Mouse (Mus musculus): Measurements from ENCODE around the gene Ubqlnl. TPM values are rescaled to one million over a fixed set of nuclear protein-coding genes. Genes with fewer than 3 reads are reported as not detected.
A peak's percentile ranks its signal among the peaks of the same experiment; 100 is the strongest.

The Ubqlnl gene
- polyA plus RNA-seq (2015; fragmentation: Nextera tagmentation; extraction: Ambion mirVana), result not detected in 2 replicates

GRCm38 (mm10) chr7:104150456-104150855 lies at the start of gene Ubqlnl:
Gene Ubqlnl, minus strand, starts transcription at chr7:104150556.
- Histone ChIP-seq H3K9me3 (ENCODE audit: control insufficient read depth, low read length) (no peaks in the 10 kb centered on the region), H3K4me2 (replicated peaks; ENCODE audit: low read depth) (no peak within 1 kb of the TSS), H3K27me3 (ENCODE audit: control insufficient read depth, insufficient read depth, low read length) (no peaks in the 10 kb centered on the region), H3K4me3 (ENCODE audit: low read depth, low read length) (no peak within 1 kb of the TSS), H3K9ac (ENCODE audit: low read length) (no peak within 1 kb of the TSS), H3K27ac (replicated peaks) (no peak within 1 kb of the TSS), H3K4me1 (replicated peaks; ENCODE audit: control insufficient read depth, insufficient read depth) (no peaks in the 10 kb centered on the region), H3K36me3 (ENCODE audit: control insufficient read depth, insufficient read depth, low read length) (no peaks in the 10 kb centered on the region)
- TF ChIP-seq EP300 (optimal IDR thresholded peaks at IDR 0.05), result no peak
- TF ChIP-seq CTCF (IDR thresholded peaks at IDR 0.05; ENCODE audit: low read depth), result no peak
- DNase-seq (ENCODE audit: low spot score), result no peak
- ATAC-seq (ENCODE audit: low FRiP score, low TSS enrichment), result no peak
- WGBS, result 84% methylated on average over 2 of the region's 2 CpGs

DNA sequence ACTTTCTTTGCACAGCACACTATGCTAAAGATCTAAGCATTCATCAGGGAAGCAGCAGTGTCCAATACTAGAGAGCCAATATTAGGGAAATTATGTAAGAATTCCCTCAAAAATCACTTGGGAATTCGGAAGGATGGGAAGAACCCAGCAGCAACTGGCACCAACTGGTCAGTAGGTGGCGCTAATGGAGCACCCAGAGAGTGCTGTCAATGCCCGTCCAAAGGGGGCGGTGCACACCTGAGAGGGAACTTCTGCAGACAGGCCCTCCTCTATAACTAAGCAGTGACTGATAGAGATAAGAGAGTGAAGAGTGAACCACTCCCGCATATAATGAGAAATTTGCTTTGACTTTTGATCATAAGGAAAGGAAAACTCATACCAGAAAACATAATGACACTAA lies 49.5 kb upstream of the Ubqlnl start:
- Histone ChIP-seq H3K27ac (replicated peaks) (no peak overlapping the region), H3K9me3 (ENCODE audit: control insufficient read depth, low read length) (no peaks in the 10 kb centered on the region), H3K4me3 (ENCODE audit: low read depth, low read length) (no peak overlapping the region), H3K36me3 (ENCODE audit: control insufficient read depth, insufficient read depth, low read length) (no peaks in the 10 kb centered on the region), H3K4me1 (replicated peaks; ENCODE audit: control insufficient read depth, insufficient read depth) (no peaks in the 10 kb centered on the region), H3K9ac (ENCODE audit: low read length) (no peak overlapping the region), H3K27me3 (ENCODE audit: control insufficient read depth, insufficient read depth, low read length) (no peaks in the 10 kb centered on the region), H3K4me2 (replicated peaks; ENCODE audit: low read depth) (no peak overlapping the region)
- 2% methylated on average over 5 of the region's 5 CpGs for WGBS
- DNase-seq (ENCODE audit: low spot score) (peak; percentile 82), ATAC-seq (ENCODE audit: low FRiP score, low TSS enrichment) (peak; percentile 86)
- TF ChIP-seq CTCF (IDR thresholded peaks at IDR 0.05; ENCODE audit: low read depth) (peak; percentile 98), EP300 (optimal IDR thresholded peaks at IDR 0.05) (no peak)

DNA sequence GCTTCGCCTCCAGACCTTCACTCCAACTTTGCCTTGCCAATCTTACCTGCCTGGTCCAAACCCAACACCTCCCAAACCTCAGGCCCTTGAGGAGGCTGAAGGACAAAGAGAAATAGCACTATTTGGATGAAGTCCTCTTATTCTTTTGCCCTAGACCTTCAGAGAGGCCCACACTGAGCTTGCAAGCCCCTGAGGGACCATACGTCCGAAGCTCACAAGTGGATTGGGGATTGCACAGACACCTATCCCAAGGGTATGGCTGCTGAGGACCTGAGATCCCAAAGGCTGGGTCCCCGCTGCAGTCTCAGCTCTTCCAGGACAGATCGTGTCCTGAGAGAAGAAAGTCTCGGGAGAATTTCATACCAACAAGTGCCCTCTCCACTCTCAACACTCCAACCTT lies 45.5 kb upstream of the Ubqlnl start, which contains the start of gene Olfr649:
Gene Olfr649, minus strand, starts transcription at position 101 of the 400 bp plus-strand sequence.
- WGBS, result 76% methylated on average over 6 of the region's 6 CpGs

GRCm38 (mm10) chr7:104191275-104191674 lies 40.9 kb upstream of the Ubqlnl start:
- no peaks in the 10 kb centered on the region for H3K9me3 ChIP-seq (ENCODE audit: control insufficient read depth, low read length)
- H3K4me2 ChIP-seq (replicated peaks; ENCODE audit: low read depth), result no peak overlapping the region
- TF ChIP-seq EP300 (optimal IDR thresholded peaks at IDR 0.05) (no peak), CTCF (IDR thresholded peaks at IDR 0.05; ENCODE audit: low read depth) (no peak)
- WGBS, result 60% methylated on average over 9 of the region's 9 CpGs
- H3K4me1 ChIP-seq (replicated peaks; ENCODE audit: control insufficient read depth, insufficient read depth), result no peaks in the 10 kb centered on the region
- H3K4me3 ChIP-seq (ENCODE audit: low read depth, low read length), result no peak overlapping the region
- no peak for ATAC-seq (ENCODE audit: low FRiP score, low TSS enrichment)
- H3K27me3 ChIP-seq (ENCODE audit: control insufficient read depth, insufficient read depth, low read length), result no peaks in the 10 kb centered on the region
- H3K27ac ChIP-seq (replicated peaks), result no peak overlapping the region
- H3K9ac ChIP-seq (ENCODE audit: low read length), result no peak overlapping the region
- no peaks in the 10 kb centered on the region for H3K36me3 ChIP-seq (ENCODE audit: control insufficient read depth, insufficient read depth, low read length)
- no peak for DNase-seq (ENCODE audit: low spot score)

More for the DNA sequence above, 45.5 kb upstream of the Ubqlnl start, which contains the start of gene Olfr649:
- Histone ChIP-seq H3K9ac (ENCODE audit: low read length) (no peak within 1 kb of the TSS), H3K9me3 (ENCODE audit: control insufficient read depth, low read length) (no peaks in the 10 kb centered on the region), H3K36me3 (ENCODE audit: control insufficient read depth, insufficient read depth, low read length) (no peaks in the 10 kb centered on the region), H3K27ac (replicated peaks) (no peak within 1 kb of the TSS), H3K4me1 (replicated peaks; ENCODE audit: control insufficient read depth, insufficient read depth) (no peaks in the 10 kb centered on the region), H3K27me3 (ENCODE audit: control insufficient read depth, insufficient read depth, low read length) (no peaks in the 10 kb centered on the region), H3K4me3 (ENCODE audit: low read depth, low read length) (no peak within 1 kb of the TSS), H3K4me2 (replicated peaks; ENCODE audit: low read depth) (no peak within 1 kb of the TSS)
- ATAC-seq (ENCODE audit: low FRiP score, low TSS enrichment) (no peak), DNase-seq (ENCODE audit: low spot score) (no peak)
- TF ChIP-seq EP300 (optimal IDR thresholded peaks at IDR 0.05) (no peak), CTCF (IDR thresholded peaks at IDR 0.05; ENCODE audit: low read depth) (no peak)

- no peak for DNase-seq (ENCODE audit: low spot score)
- H3K27ac ChIP-seq (replicated peaks), result no peak within 1 kb of the TSS
- H3K36me3 ChIP-seq (ENCODE audit: control insufficient read depth, insufficient read depth, low read length), result no peaks in the 10 kb centered on the region
- no peak within 1 kb of the TSS for H3K4me2 ChIP-seq (replicated peaks; ENCODE audit: low read depth)
- no peaks in the 10 kb centered on the region for H3K27me3 ChIP-seq (ENCODE audit: control insufficient read depth, insufficient read depth, low read length)
- no peak for ATAC-seq (ENCODE audit: low FRiP score, low TSS enrichment)
- 85% methylated on average over 2 of the region's 2 CpGs for WGBS
- no peak within 1 kb of the TSS for H3K9ac ChIP-seq (ENCODE audit: low read length)
- TF ChIP-seq EP300 (optimal IDR thresholded peaks at IDR 0.05), result no peak
- no peak for TF ChIP-seq CTCF (IDR thresholded peaks at IDR 0.05; ENCODE audit: low read depth)
- H3K9me3 ChIP-seq (ENCODE audit: control insufficient read depth, low read length), result no peaks in the 10 kb centered on the region
- no peaks in the 10 kb centered on the region for H3K4me1 ChIP-seq (replicated peaks; ENCODE audit: control insufficient read depth, insufficient read depth)
- no peak within 1 kb of the TSS for H3K4me3 ChIP-seq (ENCODE audit: low read depth, low read length)
Observed at GRCm38 (mm10) chr7:104183292-104183691, 32.9 kb upstream of the Ubqlnl start, which contains the start of gene Olfr648. Gene Olfr648, minus strand, starts transcription at chr7:104183392.

DNA sequence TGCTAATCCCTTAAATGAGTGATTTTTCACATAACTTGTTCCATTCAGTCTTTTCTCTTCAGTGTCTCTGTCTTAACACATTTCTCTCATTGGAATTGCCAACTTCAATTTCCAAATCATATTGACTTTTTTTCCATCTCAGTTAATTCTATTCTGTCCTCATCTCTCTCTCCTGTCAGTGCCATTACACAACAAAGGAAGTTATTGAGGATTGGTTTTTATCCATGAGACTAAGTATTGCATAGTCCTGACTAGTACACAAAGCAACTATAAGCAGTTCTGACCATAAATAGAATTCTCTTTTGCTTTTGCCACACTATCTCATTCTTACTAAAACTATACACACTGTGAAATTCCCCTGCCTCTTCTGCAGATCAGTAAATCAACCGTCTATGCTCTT lies 28.7 kb upstream of the Ubqlnl start:
- 83% methylated on average over 1 of the region's 1 CpGs for WGBS
- Histone ChIP-seq H3K27me3 (ENCODE audit: control insufficient read depth, insufficient read depth, low read length) (no peaks in the 10 kb centered on the region), H3K4me3 (ENCODE audit: low read depth, low read length) (no peak overlapping the region), H3K4me1 (replicated peaks; ENCODE audit: control insufficient read depth, insufficient read depth) (no peaks in the 10 kb centered on the region), H3K9me3 (ENCODE audit: control insufficient read depth, low read length) (no peaks in the 10 kb centered on the region), H3K9ac (ENCODE audit: low read length) (no peak overlapping the region), H3K36me3 (ENCODE audit: control insufficient read depth, insufficient read depth, low read length) (no peaks in the 10 kb centered on the region), H3K4me2 (replicated peaks; ENCODE audit: low read depth) (no peak overlapping the region), H3K27ac (replicated peaks) (no peak overlapping the region)
- DNase-seq (ENCODE audit: low spot score) (no peak), ATAC-seq (ENCODE audit: low FRiP score, low TSS enrichment) (no peak)
- no peak for TF ChIP-seq CTCF (IDR thresholded peaks at IDR 0.05; ENCODE audit: low read depth)
- no peak for TF ChIP-seq EP300 (optimal IDR thresholded peaks at IDR 0.05)
